Mouse (Mus musculus) brain, embryonic 14.5 days (tissue): ENCODE data around the gene Trappc5. TPM values are rescaled to one million over a fixed set of nuclear protein-coding genes. Genes with fewer than 3 reads are reported as not detected.

Source experiments
- DNase-seq: peaks from one replicate; pipeline ENCODE4 v3.0.0-alpha.2; 2011; ENCODE audit warnings: low read depth
- CTCF ChIP-seq: fragments of 200-500 bp; IDR thresholded peaks from 2 replicates; pipeline ENCODE4 v1.5.1; 2012; ENCODE audit warnings: inconsistent platforms, mild to moderate bottlenecking, moderate library complexity, borderline replicate concordance; ENCODE audit not compliant: insufficient read depth, insufficient read length; ENCODE audit errors: extremely low read depth
- POLR2A ChIP-seq: fragments of 200-500 bp; IDR thresholded peaks from 2 replicates; pipeline ENCODE4 v1.6.1; 2012; ENCODE audit warnings: mild to moderate bottlenecking, inconsistent platforms, borderline replicate concordance; ENCODE audit not compliant: poor library complexity, insufficient read depth, insufficient read length, severe bottlenecking; ENCODE audit errors: extremely low read depth
- polyA plus RNA-seq: library from polyadenylated mRNA; depleted of rRNA; stranded (reverse); fragments of >200 nt; gene quantifications from 2 replicates; pipeline ENCODE4 v1.2.3, GENCODE M21; 2012; rRNA removed

Trappc5 gene
- 57.5 and 60.9 TPM in 2 replicates for polyA plus RNA-seq

- DNase-seq: peak; percentile 97
- TF ChIP-seq CTCF (peak; percentile 98), POLR2A (peak; percentile 57; the same call in 1 of the 2 replicates)
Measured at GRCm38 (mm10) chr8:3676131-3676992, at the start of gene Trappc5. Gene Trappc5, plus strand, starts transcription at chr8:3676299.

- no peak for DNase-seq
- no peak for TF ChIP-seq CTCF
- TF ChIP-seq POLR2A: no peak
Measured at GRCm38 (mm10) chr8:3626971-3627370, 49.1 kb upstream of the Trappc5 start.

- DNase-seq: peak; percentile 36
- TF ChIP-seq POLR2A: no peak
- TF ChIP-seq CTCF: peak; percentile 43; the same call in 1 of the 2 replicates
Measured at GRCm38 (mm10) chr8:3628014-3628413, 48.1 kb upstream of the Trappc5 start.

- TF ChIP-seq CTCF (no peak), POLR2A (peak; percentile 19; the same call in 1 of the 2 replicates)
- DNase-seq: peak; percentile 73
Measured at GRCm38 (mm10) chr8:3630647-3631477, 45.2 kb upstream of the Trappc5 start, which contains the start of gene Stxbp2. Gene Stxbp2, plus strand, starts transcription at chr8:3630955.

GRCm38 (mm10) chr8:3631478-3631875 is 44.6 kb upstream of the Trappc5 start:
- DNase-seq: no peak
- TF ChIP-seq CTCF (no peak), POLR2A (no peak)

GRCm38 (mm10) chr8:3645804-3646203 is 30.3 kb upstream of the Trappc5 start:
- TF ChIP-seq CTCF (no peak), POLR2A (no peak)
- no peak for DNase-seq

GRCm38 (mm10) chr8:3646824-3647531 is 29.1 kb upstream of the Trappc5 start:
- TF ChIP-seq CTCF: no peak
- no peak for TF ChIP-seq POLR2A
- DNase-seq: no peak

GRCm38 (mm10) chr8:3647561-3647960 is 28.5 kb upstream of the Trappc5 start:
- TF ChIP-seq CTCF (no peak), POLR2A (no peak)
- no peak for DNase-seq

GRCm38 (mm10) chr8:3648268-3648667 is 27.8 kb upstream of the Trappc5 start:
- DNase-seq: no peak
- TF ChIP-seq CTCF: no peak
- no peak for TF ChIP-seq POLR2A

- no peak for DNase-seq
- TF ChIP-seq POLR2A: no peak
Measured at GRCm38 (mm10) chr8:3648990-3649389, 27.1 kb upstream of the Trappc5 start.

- TF ChIP-seq POLR2A (no peak), CTCF (no peak)
- no peak for DNase-seq
Measured at GRCm38 (mm10) chr8:3652845-3653244, 23.3 kb upstream of the Trappc5 start.
